Mouse (Mus musculus): ENCODE measurements around the gene Oxct2a.

- TF ChIP-seq POLR2A (IDR thresholded peaks at IDR 0.05; ENCODE audit: control insufficient read depth, extremely low read depth, insufficient read depth, low read length, poor library complexity): no peak
- TF ChIP-seq CTCF (IDR thresholded peaks at IDR 0.05; ENCODE audit: borderline replicate concordance, control insufficient read depth, extremely low read depth, insufficient read depth, low read length, poor library complexity): no peak
Measured at GRCm38 (mm10) chr4:123343471-123343789, 20.0 kb upstream of the Oxct2a start.
